Mouse (Mus musculus) limb, embryonic 10.5 days (tissue): ENCODE data around the gene Nudt15. TPM values are rescaled to one million over a fixed set of nuclear protein-coding genes. Genes with fewer than 3 reads are reported as not detected.

Source experiments
- DNase-seq: peaks from one replicate; pipeline ENCODE4 v3.0.0-alpha.2; 2017; ENCODE audit warnings: low spot score
- H3K27ac ChIP-seq: fragments of 300-500 bp; sonication (generic); 2 replicates; pipeline ENCODE4 v1.5.1; 2016; ENCODE audit warnings: mild to moderate bottlenecking
- H3K27me3 ChIP-seq: fragments of 300-500 bp; sonication (generic); 2 replicates; pipeline ENCODE4 v1.6.1; 2016; ENCODE audit warnings: low read depth, mild to moderate bottlenecking; ENCODE audit not compliant: poor library complexity, severe bottlenecking
- H3K36me3 ChIP-seq: fragments of 300-500 bp; sonication (generic); 2 replicates; pipeline ENCODE4 v1.6.1; 2016; ENCODE audit warnings: mild to moderate bottlenecking, moderate library complexity
- H3K4me1 ChIP-seq: fragments of 300-500 bp; sonication (generic); 2 replicates; pipeline ENCODE4 v1.6.1; 2016
- H3K4me3 ChIP-seq: fragments of 300-500 bp; sonication (generic); 2 replicates; pipeline ENCODE4 v1.5.1; 2016; ENCODE audit warnings: mild to moderate bottlenecking, moderate library complexity
- H3K9me3 ChIP-seq: fragments of 300-500 bp; sonication (generic); replicated peaks from 2 replicates; pipeline ENCODE4 v1.6.1; 2016; ENCODE audit warnings: mild to moderate bottlenecking
- WGBS: fragments of 180-500 bp; shearing (Covaris S2); methylation state at CpG from one replicate; pipeline ENCODE4 v1.1.7; 2016; 5-methylcytosine and 5-hydroxymethylcytosine counted together
- polyA plus RNA-seq: library from polyadenylated mRNA; unstranded; fragments of >200 nt; fragmentation: Nextera tagmentation; extraction: Ambion mirVana; gene quantifications from 2 replicates; pipeline ENCODE4 v1.2.1, GENCODE M21; 2016

Gene Nudt15
- polyA plus RNA-seq, 1 experiment from 2014 or later, result 7.6 TPM

GRCm38 (mm10) chr14:73477077-73477476 lies 71.0 kb downstream of the Nudt15 start:
- Histone ChIP-seq H3K9me3 (no peaks in the 10 kb centered on the region), H3K36me3 (no peaks in the 10 kb centered on the region), H3K27ac (no peak overlapping the region), H3K4me3 (no peak overlapping the region), H3K27me3 (no peaks in the 10 kb centered on the region), H3K4me1 (peaks cover 22% of the 10 kb centered on the region)
- 96% methylated on average over 10 of the region's 10 CpGs for WGBS
- no peak for DNase-seq

GRCm38 (mm10) chr14:73476361-73476934 lies 71.6 kb downstream of the Nudt15 start:
- WGBS, result 74% methylated on average over 8 of the region's 8 CpGs
- no peak for DNase-seq
- H3K36me3 ChIP-seq, result no peaks in the 10 kb centered on the region
- H3K9me3 ChIP-seq, result no peaks in the 10 kb centered on the region
- no peak overlapping the region for H3K4me3 ChIP-seq
- H3K4me1 ChIP-seq, result peaks cover 16% of the 10 kb centered on the region
- H3K27me3 ChIP-seq, result no peaks in the 10 kb centered on the region
- H3K27ac ChIP-seq, result no peak overlapping the region

GRCm38 (mm10) chr14:73475506-73475905 lies 72.5 kb downstream of the Nudt15 start:
- Histone ChIP-seq H3K4me1 (peaks cover 16% of the 10 kb centered on the region), H3K9me3 (no peaks in the 10 kb centered on the region), H3K4me3 (no peak overlapping the region), H3K27me3 (no peaks in the 10 kb centered on the region), H3K27ac (no peak overlapping the region), H3K36me3 (no peaks in the 10 kb centered on the region)
- DNase-seq, result no peak
- 81% methylated on average over 7 of the region's 7 CpGs for WGBS

- Histone ChIP-seq H3K36me3 (no peaks in the 10 kb centered on the region), H3K4me3 (no peak overlapping the region), H3K27me3 (no peaks in the 10 kb centered on the region), H3K27ac (no peak overlapping the region), H3K9me3 (no peaks in the 10 kb centered on the region), H3K4me1 (peaks cover 16% of the 10 kb centered on the region)
- WGBS, result 40% methylated on average over 7 of the region's 7 CpGs
- DNase-seq, result no peak
Measured at GRCm38 (mm10) chr14:73474636-73475093, 73.4 kb downstream of the Nudt15 start.

- 40% methylated on average over 3 of the region's 3 CpGs for WGBS
- Histone ChIP-seq H3K27me3 (no peaks in the 10 kb centered on the region), H3K9me3 (no peaks in the 10 kb centered on the region), H3K4me3 (no peak overlapping the region), H3K4me1 (peaks cover 16% of the 10 kb centered on the region), H3K36me3 (no peaks in the 10 kb centered on the region), H3K27ac (no peak overlapping the region)
- DNase-seq, result no peak
Measured at GRCm38 (mm10) chr14:73473670-73474460, 74.2 kb downstream of the Nudt15 start.

- H3K27ac ChIP-seq, result no peak overlapping the region
- peaks cover 16% of the 10 kb centered on the region for H3K4me1 ChIP-seq
- H3K4me3 ChIP-seq, result no peak overlapping the region
- WGBS, result 33% methylated on average over 7 of the region's 7 CpGs
- H3K36me3 ChIP-seq, result no peaks in the 10 kb centered on the region
- no peaks in the 10 kb centered on the region for H3K27me3 ChIP-seq
- no peaks in the 10 kb centered on the region for H3K9me3 ChIP-seq
- no peak for DNase-seq
Measured at GRCm38 (mm10) chr14:73472205-73472604, 75.8 kb downstream of the Nudt15 start.

GRCm38 (mm10) chr14:73470593-73470992 lies 77.4 kb downstream of the Nudt15 start:
- no peak overlapping the region for H3K4me3 ChIP-seq
- no peaks in the 10 kb centered on the region for H3K27me3 ChIP-seq
- no peaks in the 10 kb centered on the region for H3K36me3 ChIP-seq
- 78% methylated on average over 8 of the region's 8 CpGs for WGBS
- peaks cover 12% of the 10 kb centered on the region for H3K4me1 ChIP-seq
- no peaks in the 10 kb centered on the region for H3K9me3 ChIP-seq
- no peak for DNase-seq
- H3K27ac ChIP-seq, result no peak overlapping the region

- Histone ChIP-seq H3K4me3 (no peak overlapping the region), H3K9me3 (no peaks in the 10 kb centered on the region), H3K4me1 (peaks cover 12% of the 10 kb centered on the region), H3K27me3 (no peaks in the 10 kb centered on the region), H3K36me3 (no peaks in the 10 kb centered on the region), H3K27ac (no peak overlapping the region)
- DNase-seq, result no peak
- WGBS, result 88% methylated on average over 7 of the region's 7 CpGs
Measured at GRCm38 (mm10) chr14:73469506-73469905, 78.5 kb downstream of the Nudt15 start.

Other genes starting within 250 kb of the Nudt15 start
- gene Rb1, start 222.4 kb downstream of the Nudt15 start, polyA plus RNA-seq, result 21.2 and 24.8 TPM in 2 replicates
- 219 and 269 TPM in 2 replicates for gene Itm2b, start 163.0 kb downstream of the Nudt15 start, polyA plus RNA-seq
- gene Med4, start 38.2 kb downstream of the Nudt15 start, polyA plus RNA-seq, result 120 and 123 TPM in 2 replicates
- 90.6 and 102 TPM in 2 replicates for gene Sucla2, start 22.9 kb downstream of the Nudt15 start, polyA plus RNA-seq
- gene Gm21750, start 113.0 kb upstream of the Nudt15 start, polyA plus RNA-seq, result not detected in 2 replicates